Mouse (Mus musculus): ENCODE measurements at regions not wholly inside any gene's neighbourhood (a gene's known extent, or its start where the extent isn't known, plus 50 kb on each side); places are given as distances from the start of the nearest gene placed in this dataset.

DNA sequence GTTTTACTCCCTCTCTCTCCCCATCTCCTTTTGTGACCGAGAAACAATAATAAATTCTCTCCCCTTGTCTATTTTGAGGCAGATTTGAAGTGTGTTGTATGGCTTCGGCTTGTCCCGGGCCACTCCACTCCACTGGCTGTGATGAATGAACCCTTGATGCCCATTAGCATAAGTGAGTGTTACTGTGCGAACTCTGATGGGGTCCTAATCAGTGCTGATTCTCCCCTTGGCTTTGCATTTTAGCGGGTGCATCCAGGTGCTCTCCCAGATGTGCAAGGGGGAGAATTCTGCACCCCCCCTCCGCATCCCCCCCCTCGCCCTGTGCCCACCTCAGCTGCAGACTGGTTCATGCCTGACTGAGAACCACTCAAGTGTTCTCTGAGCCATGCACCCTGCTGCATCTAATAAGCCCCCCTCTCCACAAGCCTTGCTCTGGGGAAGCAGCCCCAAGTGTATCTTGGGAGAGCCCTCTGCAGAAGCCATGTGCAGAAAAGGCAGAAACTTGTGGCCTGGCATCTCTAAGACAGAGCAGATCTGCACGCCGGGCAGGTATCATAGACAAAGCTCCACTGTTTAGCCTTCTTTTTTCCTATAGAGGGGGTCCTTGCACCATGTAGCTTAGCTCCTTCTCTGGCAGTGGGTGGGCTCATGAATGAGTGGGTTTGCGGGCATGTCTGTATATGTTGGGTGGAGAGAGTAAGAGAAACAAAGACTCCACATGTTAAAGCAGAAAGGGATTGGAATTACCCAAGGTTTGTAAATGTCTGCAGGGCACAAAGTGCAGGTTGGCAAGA, 507.5 kb downstream of the Slc4a3 start:
- TF ChIP-seq CTCF (IDR thresholded peaks at IDR 0.05; ENCODE audit: low read depth): no peak
- TF ChIP-seq EP300 (IDR thresholded peaks at IDR 0.05; ENCODE audit: low read depth): no peak

All from heart, postnatal 0 days (tissue).